Mouse (Mus musculus): ENCODE results near the gene Enah. TPM values are rescaled to one million over a fixed set of nuclear protein-coding genes. Genes with fewer than 3 reads are reported as not detected.

The Enah gene
- polyA plus RNA-seq, 1 experiment from 2014 or later, result 13.2 TPM

GRCm38 (mm10) chr1:182019266-182019925 lies 394 bp downstream of the Enah start:
- Histone ChIP-seq H3K9me3 (replicated peaks; ENCODE audit: control insufficient read depth, low read length) (no peaks in the 10 kb centered on the region), H3K27ac (ENCODE audit: low read length) (peak overlapping the region; percentile 96), H3K4me1 (ENCODE audit: control insufficient read depth, insufficient read depth, low read length) (peaks cover 17% of the 10 kb centered on the region), H3K27me3 (ENCODE audit: control insufficient read depth, insufficient read depth, low read length) (no peaks in the 10 kb centered on the region), H3K4me2 (ENCODE audit: low read depth, low read length) (peak overlapping the region; percentile 89), H3K4me3 (ENCODE audit: low read length) (peak overlapping the region; percentile 90), H3K36me3 (ENCODE audit: control insufficient read depth, insufficient read depth) (no peaks in the 10 kb centered on the region), H3K9ac (ENCODE audit: low read length) (peak overlapping the region; percentile 97)
- under 1% methylated on average over 55 of the region's 104 CpGs for WGBS
- ATAC-seq (replicated peaks; ENCODE audit: extremely low read depth, insufficient read depth, low FRiP score), result peak; percentile 53

GRCm38 (mm10) chr1:182018397-182019265 lies 1.2 kb downstream of the Enah start:
- WGBS, result 1% methylated on average over 29 of the region's 29 CpGs
- peak overlapping the region; percentile 96 for H3K27ac ChIP-seq (ENCODE audit: low read length)
- H3K4me3 ChIP-seq (ENCODE audit: low read length), result peak overlapping the region; percentile 90
- H3K4me2 ChIP-seq (ENCODE audit: low read depth, low read length), result peak overlapping the region; percentile 89
- peak; percentile 8; the same call in 1 of the 2 replicates for ATAC-seq (replicated peaks; ENCODE audit: extremely low read depth, insufficient read depth, low FRiP score)
- peaks cover 17% of the 10 kb centered on the region for H3K4me1 ChIP-seq (ENCODE audit: control insufficient read depth, insufficient read depth, low read length)
- H3K9ac ChIP-seq (ENCODE audit: low read length), result peak overlapping the region; percentile 97
- no peaks in the 10 kb centered on the region for H3K27me3 ChIP-seq (ENCODE audit: control insufficient read depth, insufficient read depth, low read length)
- no peaks in the 10 kb centered on the region for H3K36me3 ChIP-seq (ENCODE audit: control insufficient read depth, insufficient read depth)
- no peaks in the 10 kb centered on the region for H3K9me3 ChIP-seq (replicated peaks; ENCODE audit: control insufficient read depth, low read length)

GRCm38 (mm10) chr1:182005831-182006230 lies 14.0 kb downstream of the Enah start:
- WGBS, result 57% methylated on average over 1 of the region's 1 CpGs
- no peak overlapping the region for H3K4me3 ChIP-seq (ENCODE audit: low read length)

GRCm38 (mm10) chr1:181998673-181999072 lies 21.1 kb downstream of the Enah start:
- no peak for ATAC-seq (replicated peaks; ENCODE audit: extremely low read depth, insufficient read depth, low FRiP score)
- H3K27me3 ChIP-seq (ENCODE audit: control insufficient read depth, insufficient read depth, low read length), result no peaks in the 10 kb centered on the region
- peaks cover 24% of the 10 kb centered on the region for H3K4me1 ChIP-seq (ENCODE audit: control insufficient read depth, insufficient read depth, low read length)
- no peak overlapping the region for H3K4me3 ChIP-seq (ENCODE audit: low read length)
- H3K9me3 ChIP-seq (replicated peaks; ENCODE audit: control insufficient read depth, low read length), result no peaks in the 10 kb centered on the region
- H3K36me3 ChIP-seq (ENCODE audit: control insufficient read depth, insufficient read depth), result no peaks in the 10 kb centered on the region
- no peak overlapping the region for H3K27ac ChIP-seq (ENCODE audit: low read length)
- no peak overlapping the region for H3K4me2 ChIP-seq (ENCODE audit: low read depth, low read length)
- no peak overlapping the region for H3K9ac ChIP-seq (ENCODE audit: low read length)
- WGBS, result 70% methylated on average over 4 of the region's 4 CpGs

More at GRCm38 (mm10) chr1:182005831-182006230, 14.0 kb downstream of the Enah start:
- Histone ChIP-seq H3K4me1 (ENCODE audit: control insufficient read depth, insufficient read depth, low read length) (peaks cover 2% of the 10 kb centered on the region; the same call in 1 of the 2 replicates), H3K9ac (ENCODE audit: low read length) (no peak overlapping the region), H3K36me3 (ENCODE audit: control insufficient read depth, insufficient read depth) (peaks cover 5% of the 10 kb centered on the region; the same call in 1 of the 2 replicates), H3K9me3 (replicated peaks; ENCODE audit: control insufficient read depth, low read length) (no peaks in the 10 kb centered on the region), H3K4me2 (ENCODE audit: low read depth, low read length) (no peak overlapping the region), H3K27ac (ENCODE audit: low read length) (no peak overlapping the region), H3K27me3 (ENCODE audit: control insufficient read depth, insufficient read depth, low read length) (no peaks in the 10 kb centered on the region)
- ATAC-seq (replicated peaks; ENCODE audit: extremely low read depth, insufficient read depth, low FRiP score), result no peak

- ATAC-seq (replicated peaks; ENCODE audit: extremely low read depth, insufficient read depth, low FRiP score), result no peak
- H3K9ac ChIP-seq (ENCODE audit: low read length), result no peak overlapping the region
- H3K27ac ChIP-seq (ENCODE audit: low read length), result no peak overlapping the region
- no peaks in the 10 kb centered on the region for H3K36me3 ChIP-seq (ENCODE audit: control insufficient read depth, insufficient read depth)
- H3K9me3 ChIP-seq (replicated peaks; ENCODE audit: control insufficient read depth, low read length), result no peaks in the 10 kb centered on the region
- peaks cover 27% of the 10 kb centered on the region for H3K4me1 ChIP-seq (ENCODE audit: control insufficient read depth, insufficient read depth, low read length)
- H3K4me2 ChIP-seq (ENCODE audit: low read depth, low read length), result no peak overlapping the region
- no peaks in the 10 kb centered on the region for H3K27me3 ChIP-seq (ENCODE audit: control insufficient read depth, insufficient read depth, low read length)
- 68% methylated on average over 3 of the region's 3 CpGs for WGBS
- no peak overlapping the region for H3K4me3 ChIP-seq (ENCODE audit: low read length)
Observed at GRCm38 (mm10) chr1:181997791-181998190, 22.0 kb downstream of the Enah start.

DNA sequence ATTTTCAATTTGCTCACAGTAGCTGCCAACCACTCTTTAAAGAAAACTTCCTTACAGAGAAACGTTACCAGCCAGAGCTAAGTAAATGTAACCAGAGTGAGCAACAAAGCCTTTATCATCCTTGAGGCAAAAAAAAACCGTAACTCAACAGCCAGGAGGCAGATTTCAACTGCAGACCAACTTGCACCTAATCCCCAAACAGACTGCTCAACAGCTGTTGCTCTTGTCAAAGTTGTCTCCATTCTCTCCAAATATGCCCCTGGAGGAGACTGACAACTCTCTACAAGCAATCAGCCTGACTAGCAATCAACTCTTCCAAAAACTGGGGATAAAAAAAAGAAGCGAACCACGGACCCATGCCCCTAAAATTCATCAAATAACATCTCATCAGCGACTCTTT lies 26.2 kb downstream of the Enah start:
- Histone ChIP-seq H3K27ac (ENCODE audit: low read length) (no peak overlapping the region), H3K9ac (ENCODE audit: low read length) (no peak overlapping the region), H3K27me3 (ENCODE audit: control insufficient read depth, insufficient read depth, low read length) (no peaks in the 10 kb centered on the region), H3K4me3 (ENCODE audit: low read length) (no peak overlapping the region), H3K9me3 (replicated peaks; ENCODE audit: control insufficient read depth, low read length) (no peaks in the 10 kb centered on the region), H3K36me3 (ENCODE audit: control insufficient read depth, insufficient read depth) (no peaks in the 10 kb centered on the region), H3K4me1 (ENCODE audit: control insufficient read depth, insufficient read depth, low read length) (peaks cover 35% of the 10 kb centered on the region), H3K4me2 (ENCODE audit: low read depth, low read length) (no peak overlapping the region)
- WGBS, result 50% methylated on average over 5 of the region's 5 CpGs
- ATAC-seq (replicated peaks; ENCODE audit: extremely low read depth, insufficient read depth, low FRiP score), result no peak

GRCm38 (mm10) chr1:181988367-181988766 lies 31.4 kb downstream of the Enah start:
- Histone ChIP-seq H3K27me3 (ENCODE audit: control insufficient read depth, insufficient read depth, low read length) (no peaks in the 10 kb centered on the region), H3K27ac (ENCODE audit: low read length) (0 out of 2 replicates have a peak overlapping the region, but pooled peaks have one; percentile 4), H3K4me1 (ENCODE audit: control insufficient read depth, insufficient read depth, low read length) (peaks cover 29% of the 10 kb centered on the region), H3K9ac (ENCODE audit: low read length) (no peak overlapping the region), H3K36me3 (ENCODE audit: control insufficient read depth, insufficient read depth) (peaks cover 3% of the 10 kb centered on the region; the same call in 1 of the 2 replicates), H3K4me3 (ENCODE audit: low read length) (no peak overlapping the region), H3K4me2 (ENCODE audit: low read depth, low read length) (no peak overlapping the region), H3K9me3 (replicated peaks; ENCODE audit: control insufficient read depth, low read length) (peaks cover 3% of the 10 kb centered on the region; the same call in 1 of the 2 replicates)
- no peak for ATAC-seq (replicated peaks; ENCODE audit: extremely low read depth, insufficient read depth, low FRiP score)
- WGBS, result 31% methylated on average over 2 of the region's 2 CpGs

- 0 out of 2 replicates have a peak overlapping the region, but pooled peaks have one; percentile 12 for H3K9ac ChIP-seq (ENCODE audit: low read length)
- ATAC-seq (replicated peaks; ENCODE audit: extremely low read depth, insufficient read depth, low FRiP score), result no peak
- H3K36me3 ChIP-seq (ENCODE audit: control insufficient read depth, insufficient read depth), result peaks cover 7% of the 10 kb centered on the region
- WGBS, result 25% methylated on average over 2 of the region's 2 CpGs
- H3K4me2 ChIP-seq (ENCODE audit: low read depth, low read length), result peak overlapping the region; percentile 28; the same call in 1 of the 2 replicates
- H3K4me3 ChIP-seq (ENCODE audit: low read length), result no peak overlapping the region
- H3K27ac ChIP-seq (ENCODE audit: low read length), result peak overlapping the region; percentile 72
- peaks cover 29% of the 10 kb centered on the region for H3K4me1 ChIP-seq (ENCODE audit: control insufficient read depth, insufficient read depth, low read length)
- H3K9me3 ChIP-seq (replicated peaks; ENCODE audit: control insufficient read depth, low read length), result peaks cover 5% of the 10 kb centered on the region; the same call in 1 of the 2 replicates
- no peaks in the 10 kb centered on the region for H3K27me3 ChIP-seq (ENCODE audit: control insufficient read depth, insufficient read depth, low read length)
Observed at GRCm38 (mm10) chr1:181987226-181987625, 32.6 kb downstream of the Enah start.

DNA sequence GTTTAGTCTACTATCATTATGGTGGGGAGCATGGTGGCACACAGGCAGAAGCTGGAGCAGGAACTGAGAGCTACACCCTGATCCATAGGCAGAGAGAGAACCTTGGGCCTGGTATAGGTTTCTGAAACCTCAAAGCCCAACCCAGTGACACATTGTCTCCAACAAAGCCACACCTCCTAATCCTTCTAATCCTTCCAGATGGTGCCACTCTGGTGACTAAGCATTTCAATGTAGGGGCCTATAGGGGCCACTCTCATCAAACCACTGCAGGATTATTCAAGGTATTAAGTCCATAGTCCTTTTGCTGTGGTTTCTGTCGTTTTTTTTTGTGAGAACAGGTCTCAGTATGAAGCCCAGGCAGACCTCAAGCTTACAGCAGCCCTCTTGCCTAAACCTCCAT lies 33.9 kb downstream of the Enah start:
- no peak for ATAC-seq (replicated peaks; ENCODE audit: extremely low read depth, insufficient read depth, low FRiP score)
- 83% methylated on average over 1 of the region's 1 CpGs for WGBS
- H3K4me2 ChIP-seq (ENCODE audit: low read depth, low read length), result no peak overlapping the region

More for the DNA sequence above, 33.9 kb downstream of the Enah start:
- Histone ChIP-seq H3K4me1 (ENCODE audit: control insufficient read depth, insufficient read depth, low read length) (peaks cover 30% of the 10 kb centered on the region), H3K9ac (ENCODE audit: low read length) (no peak overlapping the region), H3K4me3 (ENCODE audit: low read length) (no peak overlapping the region), H3K27ac (ENCODE audit: low read length) (no peak overlapping the region), H3K9me3 (replicated peaks; ENCODE audit: control insufficient read depth, low read length) (peaks cover 5% of the 10 kb centered on the region; the same call in 1 of the 2 replicates), H3K27me3 (ENCODE audit: control insufficient read depth, insufficient read depth, low read length) (no peaks in the 10 kb centered on the region), H3K36me3 (ENCODE audit: control insufficient read depth, insufficient read depth) (peaks cover 7% of the 10 kb centered on the region)

All from heart, embryonic 16.5 days (tissue).